Mouse (Mus musculus) cerebellum, adult 2 months (tissue): ENCODE measurements around the gene Rad17. TPM values are rescaled to one million over a fixed set of nuclear protein-coding genes. Genes with fewer than 3 reads are reported as not detected.

Source experiments
- DNase-seq, 2 experiments: peaks; one replicate each; pipeline ENCODE4 v3.0.0; 2021
- H3K27ac ChIP-seq: fragments of 200-500 bp; 2 replicates; pipeline ENCODE4 v1.5.1; 2012; ENCODE audit warnings: low read length, control low read depth, inconsistent platforms; ENCODE audit not compliant: insufficient read depth
- H3K27me3 ChIP-seq: fragments of 200-500 bp; 2 replicates; pipeline ENCODE4 v1.6.1; 2012; ENCODE audit warnings: inconsistent platforms, mild to moderate bottlenecking, low read length, moderate library complexity; ENCODE audit not compliant: control insufficient read depth, insufficient read depth
- H3K4me1 ChIP-seq: fragments of 200-500 bp; 2 replicates; pipeline ENCODE4 v1.6.1; 2011; ENCODE audit warnings: low read length; ENCODE audit not compliant: control insufficient read depth, insufficient read depth
- H3K4me3 ChIP-seq: fragments of 200-500 bp; replicated peaks from 2 replicates; pipeline ENCODE3; 2011; ENCODE audit warnings: mild to moderate bottlenecking, low read depth, low read length, control low read depth; ENCODE audit not compliant: insufficient read depth
- CTCF ChIP-seq: fragments of 200-500 bp; IDR thresholded peaks from 2 replicates; pipeline ENCODE4 v1.5.1; 2011; ENCODE audit warnings: low read depth, mild to moderate bottlenecking, control low read depth, low read length, moderate library complexity, borderline replicate concordance; ENCODE audit not compliant: insufficient read depth
- POLR2A ChIP-seq: fragments of 200-500 bp; IDR thresholded peaks from 2 replicates; pipeline ENCODE4 v1.6.1; 2011; ENCODE audit warnings: low read length, control low read depth, borderline replicate concordance; ENCODE audit not compliant: insufficient read depth
- WGBS: fragments of 180-500 bp; shearing (Covaris S2); methylation state at CpG from one replicate; pipeline ENCODE4 v1.1.7; 2018; 5-methylcytosine and 5-hydroxymethylcytosine counted together
- polyA plus RNA-seq: library from polyadenylated mRNA; depleted of rRNA; stranded (reverse); fragments of >200 nt; gene quantifications from 2 replicates; pipeline ENCODE4 v1.2.3, GENCODE M21; 2012

Rad17 gene
- polyA plus RNA-seq, 1 experiment = 15.6 TPM

DNA sequence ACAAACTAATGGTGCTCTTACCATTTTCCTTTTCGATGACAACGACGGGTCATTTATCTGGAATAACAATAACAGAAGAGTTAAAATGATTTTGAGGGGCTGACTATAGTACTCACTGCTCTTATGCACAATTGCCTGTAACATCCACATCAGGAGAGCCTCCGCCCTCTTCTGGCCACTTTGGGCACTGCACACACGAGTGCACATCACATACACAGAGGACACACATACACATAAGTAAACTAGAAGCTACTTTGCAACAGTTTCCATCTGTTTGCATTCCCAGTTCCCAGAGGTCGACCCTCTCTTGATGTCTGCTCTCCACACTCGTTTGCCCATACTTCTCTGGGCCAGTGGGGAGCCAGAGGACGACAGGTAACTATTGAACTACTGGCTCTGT, 43.1 kb downstream of the Rad17 start:
- DNase-seq = no peak
- WGBS = 92% methylated on average over 8 of the region's 8 CpGs
- Histone ChIP-seq H3K4me1 (peaks cover 3% of the 10 kb centered on the region; the same call in 1 of the 2 replicates), H3K4me3 (no peak overlapping the region), H3K27ac (no peak overlapping the region), H3K27me3 (no peaks in the 10 kb centered on the region)
- TF ChIP-seq POLR2A (no peak), CTCF (no peak)

GRCm38 (mm10) chr13:100605845-100606244, 45.0 kb downstream of the Rad17 start:
- TF ChIP-seq CTCF (no peak), POLR2A (no peak)
- Histone ChIP-seq H3K27me3 (no peaks in the 10 kb centered on the region), H3K4me1 (no peaks in the 10 kb centered on the region), H3K4me3 (no peak overlapping the region), H3K27ac (no peak overlapping the region)
- 55% methylated on average over 1 of the region's 1 CpGs for WGBS
- DNase-seq = no peak

GRCm38 (mm10) chr13:100603738-100604095, 47.1 kb downstream of the Rad17 start:
- 86% methylated on average over 11 of the region's 11 CpGs for WGBS
- Histone ChIP-seq H3K4me1 (no peaks in the 10 kb centered on the region), H3K27me3 (no peaks in the 10 kb centered on the region), H3K4me3 (no peak overlapping the region), H3K27ac (no peak overlapping the region)
- no peak for DNase-seq
- TF ChIP-seq CTCF (no peak), POLR2A (no peak)

DNA sequence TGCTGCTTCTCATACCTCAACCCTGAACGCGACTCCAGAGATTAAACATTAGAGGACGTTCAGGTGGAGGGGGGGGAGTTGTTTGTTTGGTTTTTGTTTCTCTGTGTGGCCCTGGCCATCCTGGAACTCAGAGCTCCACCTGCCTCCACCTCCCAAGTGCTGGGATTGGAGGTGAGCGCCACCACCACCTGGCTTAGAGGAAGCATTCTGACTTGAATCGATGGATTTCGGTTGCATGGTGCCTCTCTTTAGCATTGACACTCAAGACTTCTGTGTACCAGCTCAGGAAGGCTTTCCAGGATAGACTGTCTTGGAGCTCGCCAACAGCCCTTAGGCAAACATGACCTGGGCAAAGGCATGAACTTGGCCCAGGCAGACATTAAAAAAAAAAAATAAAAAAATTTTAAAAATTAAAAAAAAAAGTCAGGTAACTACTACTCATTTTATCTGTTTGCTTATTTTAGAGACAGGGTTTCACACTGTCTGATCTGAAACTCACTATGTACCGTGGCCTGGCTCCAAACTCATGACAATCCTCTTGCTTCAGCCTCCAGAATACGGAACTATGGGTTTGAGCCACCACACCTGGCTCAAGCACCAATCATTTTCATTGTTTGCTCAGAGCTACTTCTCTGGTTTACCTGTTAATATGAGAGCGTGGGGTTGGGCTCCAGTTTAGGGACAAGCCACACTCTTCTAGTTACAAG, 47.7 kb downstream of the Rad17 start:
- no peak for DNase-seq
- no peak overlapping the region for H3K27ac ChIP-seq
- H3K27me3 ChIP-seq = no peaks in the 10 kb centered on the region
- TF ChIP-seq CTCF = no peak
- 82% methylated on average over 10 of the region's 10 CpGs for WGBS
- H3K4me1 ChIP-seq = no peaks in the 10 kb centered on the region
- H3K4me3 ChIP-seq = no peak overlapping the region

- Histone ChIP-seq H3K27ac (no peak overlapping the region), H3K4me3 (no peak overlapping the region), H3K4me1 (no peaks in the 10 kb centered on the region), H3K27me3 (no peaks in the 10 kb centered on the region)
- TF ChIP-seq CTCF = no peak
- TF ChIP-seq POLR2A = no peak
- DNase-seq = no peak
- WGBS = 67% methylated on average over 5 of the region's 5 CpGs
Measured at GRCm38 (mm10) chr13:100602239-100602902, 48.5 kb downstream of the Rad17 start.

DNA sequence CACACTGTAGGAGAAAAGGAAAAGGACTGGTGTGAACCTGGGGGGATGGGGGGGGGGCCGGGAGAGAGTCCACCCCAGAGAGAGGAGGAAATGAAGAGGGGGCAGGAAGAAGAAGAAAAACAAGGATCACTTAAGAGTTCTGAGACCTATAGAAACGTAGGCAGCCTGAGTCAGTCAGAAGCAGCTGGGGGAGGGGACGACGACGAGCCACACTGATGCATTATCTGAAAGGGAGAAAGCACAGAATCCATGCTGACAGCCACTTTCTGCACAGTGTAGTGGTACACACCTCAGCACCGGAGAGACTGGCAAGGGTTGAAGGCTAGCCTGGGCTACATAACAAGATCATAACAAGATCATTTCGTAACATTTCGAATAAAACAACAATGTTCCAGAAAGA, 49.8 kb downstream of the Rad17 start:
- 58% methylated on average over 8 of the region's 8 CpGs for WGBS
- Histone ChIP-seq H3K27me3 (no peaks in the 10 kb centered on the region), H3K4me1 (no peaks in the 10 kb centered on the region), H3K4me3 (no peak overlapping the region), H3K27ac (no peak overlapping the region)
- no peak for DNase-seq
- TF ChIP-seq POLR2A = no peak
- no peak for TF ChIP-seq CTCF

GRCm38 (mm10) chr13:100600317-100600716, 50.5 kb downstream of the Rad17 start:
- no peak for DNase-seq
- H3K27ac ChIP-seq = no peak overlapping the region
- H3K4me3 ChIP-seq = no peak overlapping the region
- TF ChIP-seq POLR2A (no peak), CTCF (no peak)
- H3K4me1 ChIP-seq = no peaks in the 10 kb centered on the region
- H3K27me3 ChIP-seq = no peaks in the 10 kb centered on the region
- WGBS = 70% methylated on average over 12 of the region's 12 CpGs

DNA sequence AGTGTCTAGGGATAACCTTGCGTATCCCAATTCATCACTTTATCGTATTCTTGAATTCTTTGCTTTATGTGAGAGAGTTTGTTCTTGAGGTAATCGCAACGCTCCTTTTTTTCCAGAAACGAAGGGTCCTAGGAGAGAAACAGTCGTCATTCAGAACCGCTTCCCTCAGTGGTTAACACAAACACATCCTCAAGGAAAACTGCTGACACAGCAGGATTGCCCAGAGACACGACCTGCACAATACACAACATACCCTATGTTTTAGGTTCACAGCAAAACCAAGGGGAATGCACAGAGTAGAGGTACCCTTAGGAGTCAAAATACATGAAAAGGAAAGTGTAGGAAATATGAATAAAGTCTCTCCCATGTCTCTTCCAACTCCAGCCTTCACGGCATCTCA, 53.6 kb downstream of the Rad17 start:
- Histone ChIP-seq H3K4me3 (no peak overlapping the region), H3K4me1 (no peaks in the 10 kb centered on the region), H3K27ac (no peak overlapping the region), H3K27me3 (no peaks in the 10 kb centered on the region)
- TF ChIP-seq CTCF (no peak), POLR2A (no peak)
- no peak for DNase-seq
- 80% methylated on average over 9 of the region's 9 CpGs for WGBS
